Mouse (Mus musculus) forebrain, embryonic 16.5 days (tissue): ENCODE measurements around the gene Toporsl. TPM values are rescaled to one million over a fixed set of nuclear protein-coding genes. Genes with fewer than 3 reads are reported as not detected.
A peak's percentile ranks its signal among the peaks of the same experiment; 100 is the strongest.

Experiments used
- ATAC-seq: fragments of 200-750 bp; cut with Nextera tagmentation; 2 replicates; pipeline ENCODE4 v1.8.0; 2017; ENCODE audit warnings: mild to moderate bottlenecking, moderate library complexity
- H3K27ac ChIP-seq: fragments of 300-500 bp; sonication (generic); 2 replicates; pipeline ENCODE4 v1.5.1; 2014; ENCODE audit warnings: low read length, control low read depth
- H3K27me3 ChIP-seq: fragments of 300-500 bp; sonication (generic); replicated peaks from 2 replicates; pipeline ENCODE4 v1.6.1; 2014; ENCODE audit warnings: low read length; ENCODE audit not compliant: control insufficient read depth, insufficient read depth
- H3K36me3 ChIP-seq: fragments of 300-500 bp; sonication (generic); 2 replicates; pipeline ENCODE4 v1.6.1; 2014; ENCODE audit not compliant: control insufficient read depth, insufficient read depth
- H3K4me1 ChIP-seq: fragments of 300-500 bp; sonication (generic); replicated peaks from 2 replicates; pipeline ENCODE4 v1.6.1; 2014; ENCODE audit warnings: low read length; ENCODE audit not compliant: control insufficient read depth, insufficient read depth
- H3K4me2 ChIP-seq: fragments of 300-500 bp; sonication (generic); 2 replicates; pipeline ENCODE4 v1.6.1; 2014; ENCODE audit warnings: mild to moderate bottlenecking, low read length, control low read depth
- H3K4me3 ChIP-seq: fragments of 300-500 bp; sonication (generic); replicated peaks from 2 replicates; pipeline ENCODE4 v1.5.1; 2014; ENCODE audit warnings: mild to moderate bottlenecking, low read length, control low read depth
- H3K9ac ChIP-seq: fragments of 300-500 bp; sonication (generic); replicated peaks from 2 replicates; pipeline ENCODE4 v1.6.1; 2014; ENCODE audit warnings: low read depth, low read length, control low read depth
- H3K9me3 ChIP-seq: fragments of 300-500 bp; sonication (generic); 2 replicates; pipeline ENCODE4 v1.6.1; 2016; ENCODE audit warnings: low read length; ENCODE audit not compliant: control insufficient read depth
- WGBS: fragments of 180-500 bp; shearing (Covaris S2); extraction: QIAGEN DNeasy Blood & Tissue Kit; methylation state at CpG from one replicate; pipeline ENCODE4 v1.1.7; 2014; 5-methylcytosine and 5-hydroxymethylcytosine counted together
- polyA plus RNA-seq: library from polyadenylated mRNA; unstranded; fragments of >200 nt; fragmentation: Nextera tagmentation; extraction: Ambion mirVana; gene quantifications from 2 replicates; pipeline ENCODE4 v1.2.1, GENCODE M21; 2015

Toporsl gene
- polyA plus RNA-seq, 1 experiment from 2014 or later = not detected

DNA sequence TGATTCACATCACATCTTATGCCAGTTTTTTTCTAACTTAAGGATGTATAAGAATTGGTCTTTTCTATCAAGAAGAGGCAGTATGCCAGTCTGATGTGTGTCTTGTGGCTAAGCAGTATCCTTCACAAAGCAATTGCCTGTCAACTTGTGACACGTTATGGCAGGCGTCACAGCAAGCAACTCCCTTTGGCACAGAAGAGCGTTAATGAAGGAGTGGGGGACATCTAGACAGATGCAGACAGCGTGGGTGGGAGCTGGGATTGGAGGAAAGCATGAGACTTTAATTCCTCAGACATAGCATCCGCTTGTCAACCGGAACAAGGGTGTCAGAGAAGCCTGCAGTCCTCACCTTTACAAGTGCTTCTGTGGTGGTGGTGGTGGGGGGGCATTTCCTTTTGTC, 38.9 kb downstream of the Toporsl start:
- peak; percentile 90 for ATAC-seq
- no peak overlapping the region for H3K4me2 ChIP-seq
- H3K9me3 ChIP-seq = no peaks in the 10 kb centered on the region
- H3K27me3 ChIP-seq = no peaks in the 10 kb centered on the region
- no peaks in the 10 kb centered on the region for H3K36me3 ChIP-seq
- H3K4me3 ChIP-seq = no peak overlapping the region
- H3K9ac ChIP-seq = no peak overlapping the region
- 0 out of 2 replicates have a peak, but pooled peaks cover 2% of the 10 kb centered on the region for H3K4me1 ChIP-seq
- no peak overlapping the region for H3K27ac ChIP-seq
- WGBS = 44% methylated on average over 6 of the region's 6 CpGs

DNA sequence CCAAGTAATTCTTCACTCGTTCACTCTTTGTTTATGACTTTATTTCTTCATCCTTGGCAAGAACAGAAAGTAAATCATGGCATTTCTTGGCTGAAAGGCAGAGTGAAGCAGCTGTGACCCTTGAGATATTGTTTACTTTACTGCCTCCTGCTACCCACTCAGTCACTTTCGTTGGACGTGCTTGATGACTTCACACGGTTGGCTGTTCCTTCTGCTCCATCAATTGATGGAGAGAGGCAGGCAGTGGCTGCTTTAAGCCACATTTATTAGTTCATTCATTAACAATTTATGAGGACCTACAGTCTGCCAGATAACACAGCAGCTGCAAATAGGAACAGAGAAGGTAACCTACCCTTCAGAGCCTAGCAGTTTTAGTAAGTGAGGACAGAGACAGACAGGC, 51.7 kb downstream of the Toporsl start:
- 39% methylated on average over 4 of the region's 4 CpGs for WGBS

DNA sequence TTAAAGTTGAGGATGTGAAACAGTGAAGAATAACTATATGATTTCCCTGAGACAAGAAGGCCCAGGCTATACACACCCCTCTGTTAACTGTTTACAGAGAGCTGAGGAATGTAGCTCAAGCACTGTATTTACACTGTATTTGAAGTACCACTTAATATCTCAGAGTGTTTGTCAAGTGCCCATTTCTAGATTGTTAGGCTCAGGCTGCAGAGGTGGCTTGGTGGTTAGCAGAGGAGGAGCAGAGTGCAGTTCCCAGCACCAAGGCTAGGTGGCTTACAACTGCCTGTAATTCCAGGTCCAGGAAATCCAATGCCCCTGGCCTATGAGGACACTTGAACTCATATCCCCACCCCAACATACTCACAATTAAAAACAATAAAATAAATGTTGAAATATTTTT, 63.6 kb downstream of the Toporsl start:
- Histone ChIP-seq H3K4me2 (no peak overlapping the region), H3K9me3 (no peaks in the 10 kb centered on the region), H3K4me1 (peaks cover 6% of the 10 kb centered on the region), H3K9ac (no peak overlapping the region), H3K27me3 (no peaks in the 10 kb centered on the region), H3K4me3 (no peak overlapping the region), H3K36me3 (no peaks in the 10 kb centered on the region), H3K27ac (no peak overlapping the region)
- ATAC-seq = no peak

More for the DNA sequence above, 51.7 kb downstream of the Toporsl start:
- Histone ChIP-seq H3K36me3 (no peaks in the 10 kb centered on the region), H3K27me3 (no peaks in the 10 kb centered on the region), H3K4me1 (no peaks in the 10 kb centered on the region), H3K9ac (no peak overlapping the region), H3K27ac (no peak overlapping the region), H3K9me3 (no peaks in the 10 kb centered on the region), H3K4me2 (no peak overlapping the region), H3K4me3 (no peak overlapping the region)
- no peak for ATAC-seq

DNA sequence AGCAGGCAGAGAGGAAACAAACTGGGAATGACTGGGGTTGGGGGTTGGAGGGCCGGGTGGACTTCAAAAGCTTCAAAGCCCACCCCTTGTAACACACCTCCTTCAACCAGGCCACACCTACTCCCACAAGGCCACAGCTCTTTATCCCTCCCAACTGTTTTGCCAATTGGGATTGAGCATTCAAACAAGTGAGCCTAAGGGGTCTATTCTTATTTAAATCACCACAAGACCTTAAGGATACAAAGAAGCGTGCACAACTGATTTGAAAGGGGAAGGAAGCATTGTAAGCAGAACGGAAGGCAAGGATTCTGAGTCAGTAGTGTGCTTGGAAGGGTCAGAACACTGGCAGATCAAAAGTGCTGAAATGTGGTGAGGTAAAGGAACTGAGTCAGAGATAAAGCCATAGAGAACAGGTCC, 64.6 kb downstream of the Toporsl start:
- Histone ChIP-seq H3K27me3 (no peaks in the 10 kb centered on the region), H3K4me1 (peaks cover 6% of the 10 kb centered on the region), H3K9ac (no peak overlapping the region), H3K4me3 (no peak overlapping the region), H3K36me3 (no peaks in the 10 kb centered on the region), H3K4me2 (0 out of 2 replicates have a peak overlapping the region, but pooled peaks have one; percentile 9), H3K27ac (no peak overlapping the region), H3K9me3 (no peaks in the 10 kb centered on the region)
- ATAC-seq = peak; percentile 71
- WGBS = 3% methylated on average over 3 of the region's 3 CpGs

DNA sequence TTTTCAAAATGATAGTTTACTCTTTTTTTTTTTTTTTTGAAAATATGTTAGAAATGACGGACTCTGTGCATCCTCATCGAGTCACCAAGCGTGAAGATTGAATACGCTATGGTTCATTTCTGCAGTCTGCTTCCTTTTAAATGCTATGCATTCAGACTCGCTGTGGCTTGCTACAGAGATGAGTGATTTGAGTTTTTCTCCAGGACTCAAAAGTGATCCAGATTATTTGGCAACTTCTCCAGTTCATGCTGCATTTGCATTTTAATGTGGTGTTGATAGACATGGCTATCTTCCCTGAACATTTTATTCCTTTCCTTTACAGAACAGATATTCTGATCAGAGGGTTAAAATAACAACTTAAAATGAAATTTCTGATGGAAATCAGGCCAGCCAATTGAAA, 65.2 kb downstream of the Toporsl start:
- Histone ChIP-seq H3K4me3 (no peak overlapping the region), H3K36me3 (no peaks in the 10 kb centered on the region), H3K9ac (no peak overlapping the region), H3K4me2 (no peak overlapping the region), H3K9me3 (no peaks in the 10 kb centered on the region), H3K27me3 (no peaks in the 10 kb centered on the region), H3K4me1 (peaks cover 7% of the 10 kb centered on the region), H3K27ac (no peak overlapping the region)
- 76% methylated on average over 5 of the region's 5 CpGs for WGBS
- ATAC-seq = no peak

Other genes with a start within 250 kb of the Toporsl start
- gene Smc2, start 157.0 kb upstream of the Toporsl start, polyA plus RNA-seq = 86.3 and 101 TPM in 2 replicates
- gene Vma21-ps, start 99.0 kb upstream of the Toporsl start, polyA plus RNA-seq = 1.1 and 2.2 TPM in 2 replicates
- not detected in 2 replicates for gene Olfr275, start 218.3 kb downstream of the Toporsl start, polyA plus RNA-seq